ENCODE assay signal across 10 mouse cellular contexts in the genomic region with DNA sequence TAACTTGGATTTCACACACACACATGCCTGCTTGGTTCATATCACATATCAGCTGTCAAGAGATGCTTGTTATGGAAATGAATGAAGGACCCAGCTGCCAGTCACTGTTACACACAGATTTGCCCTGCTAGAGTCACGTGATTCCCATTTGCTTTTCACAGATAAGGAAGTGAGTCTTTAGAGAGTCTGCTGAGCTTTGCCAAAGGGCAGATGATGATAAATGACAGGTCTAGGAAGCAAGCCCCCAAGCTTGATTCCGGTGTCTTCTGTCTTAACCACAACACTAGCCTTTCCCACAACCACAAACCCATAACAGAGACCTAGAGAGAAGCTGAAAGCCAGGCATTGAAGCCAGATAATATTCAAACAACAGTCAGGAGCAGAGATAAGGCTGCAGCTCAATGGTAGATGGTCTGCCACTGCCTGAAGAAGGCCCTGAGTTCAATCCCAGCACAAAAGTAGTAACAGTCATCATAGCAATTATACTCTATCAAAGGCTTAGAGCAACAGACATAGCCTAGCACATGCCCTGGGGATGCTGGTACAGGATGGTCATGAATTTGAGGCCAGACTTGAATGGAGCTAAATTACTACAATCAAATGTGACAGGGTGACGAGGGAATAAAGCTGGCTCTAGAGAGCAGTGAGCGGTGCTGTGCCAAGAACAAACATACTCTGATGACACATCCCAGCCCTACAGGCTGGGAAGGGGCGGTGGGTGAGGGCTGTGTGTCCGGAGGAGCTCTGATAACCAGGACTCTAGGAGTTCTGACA.
DNase-seq lines count a peak whose midpoint lies in the region; ATAC-seq and TF ChIP-seq lines count a peak whose summit lies in the region.
"Had no signal": no experiment of that assay in that cellular context is flagged by ENCODE, and none has a peak within 500 bp of the region (broad histone marks: within the 10 kb centered on the region; RNA-seq: fewer than 3 reads in every experiment).

No protein-coding gene starts in this region.

- no peaks in the 10 kb centered on the region for H3K79me2 ChIP-seq in heart, adult 2 months (replicated peaks; ENCODE audit: control insufficient read depth, insufficient read depth, low read length)
- H3K79me2 ChIP-seq in C2C12 (ENCODE audit: control insufficient read depth, insufficient read depth): no peaks in the 10 kb centered on the region

- intact Hi-C loops in heart, adult 2 months (cut with DNase I): loop anchor here (5.0 kb wide), 2 partner anchors 87 to 217 kb away; partner anchors contain the start of gene H2afz

- 0 out of 2 replicates have a peak, but pooled peaks cover 7% of the 10 kb centered on the region for H3K4me1 ChIP-seq in heart, postnatal 0 days (ENCODE audit: control insufficient read depth, insufficient read depth)
- no peaks in the 10 kb centered on the region for H3K4me1 ChIP-seq in heart, adult 2 months (ENCODE audit: control insufficient read depth, insufficient read depth, low read length)

- TF ChIP-seq EP300 in heart, postnatal 0 days (IDR thresholded peaks at IDR 0.05; ENCODE audit: low read depth): no peak
- TF ChIP-seq EP300 in heart, adult 2 months (IDR thresholded peaks at IDR 0.05; ENCODE audit: insufficient read depth, low read depth, low read length): no peak

- DNase-seq in heart, postnatal 0 days (ENCODE audit: low spot score): no peak
- no peak for DNase-seq in heart, adult 2 months
- no peak for DNase-seq in left cerebral cortex, adult 18-20 months (ENCODE audit: low spot score in 2 of 2)
- no peak for DNase-seq in neural tube, embryonic 10.5 days (ENCODE audit: extremely low spot score, low spot score)
- DNase-seq: cerebellum, postnatal 14 days; kidney, adult 8-10 months; right cerebral cortex, postnatal 14 days had no signal

- H3K36me3 ChIP-seq in heart, postnatal 0 days (replicated peaks; ENCODE audit: control insufficient read depth, insufficient read depth, low read length): no peaks in the 10 kb centered on the region
- no peaks in the 10 kb centered on the region for H3K36me3 ChIP-seq in heart, adult 2 months (ENCODE audit: control insufficient read depth, insufficient read depth, low read length)
- no peaks in the 10 kb centered on the region for H3K36me3 ChIP-seq in C2C12 (ENCODE audit: control insufficient read depth, insufficient read depth)

- TF ChIP-seq CTCF in heart, postnatal 0 days (IDR thresholded peaks at IDR 0.05; ENCODE audit: low read depth): no peak
- TF ChIP-seq CTCF in heart, adult 2 months (IDR thresholded peaks at IDR 0.05): no peak
- TF ChIP-seq CTCF in C2C12 (IDR thresholded peaks at IDR 0.05; ENCODE audit: control insufficient read depth, insufficient read depth, insufficient read length): no peak

- H3K4me2 ChIP-seq in heart, postnatal 0 days (ENCODE audit: low read depth, low read length): no peak overlapping the region

- no peaks in the 10 kb centered on the region for H3K9me3 ChIP-seq in heart, postnatal 0 days (replicated peaks; ENCODE audit: control insufficient read depth, low read length)

- no peak overlapping the region for H3ac ChIP-seq in C2C12 (ENCODE audit: control insufficient read depth, insufficient read length, low read depth)

- no peak overlapping the region for H3K4me3 ChIP-seq in heart, postnatal 0 days (ENCODE audit: low read depth, low read length)
- H3K4me3 ChIP-seq in heart, adult 2 months: no peak overlapping the region
- H3K4me3 ChIP-seq in C2C12 (ENCODE audit: insufficient read depth, poor library complexity, severe bottlenecking): no peak overlapping the region

- TF ChIP-seq POLR2A in heart, adult 2 months (IDR thresholded peaks at IDR 0.05; ENCODE audit: insufficient read depth, low read depth, low read length): no peak

- H3K27ac ChIP-seq in heart, postnatal 0 days (ENCODE audit: low read depth): no peak overlapping the region
- H3K27ac ChIP-seq in heart, adult 2 months: no peak overlapping the region

- no peak overlapping the region for H3K9ac ChIP-seq in heart, postnatal 0 days (replicated peaks; ENCODE audit: low read depth, low read length)
- no peak overlapping the region for H3K9ac ChIP-seq in heart, adult 2 months (ENCODE audit: low read depth, low read length)

- no peaks in the 10 kb centered on the region for H3K27me3 ChIP-seq in heart, postnatal 0 days (ENCODE audit: control insufficient read depth, insufficient read depth, low read length)
- H3K27me3 ChIP-seq in heart, adult 2 months (ENCODE audit: control insufficient read depth, insufficient read depth, low read length): no peaks in the 10 kb centered on the region
- peaks cover 8% of the 10 kb centered on the region for H3K27me3 ChIP-seq in C2C12 (ENCODE audit: control insufficient read depth, insufficient read depth, insufficient read length)

- WGBS in heart, postnatal 0 days: 18% methylated on average over 6 of the region's 6 CpGs
- 41% methylated on average over 6 of the region's 6 CpGs for WGBS in heart, adult 2 months

- no peaks in the 10 kb centered on the region for H3K79me3 ChIP-seq in C2C12 (ENCODE audit: low read depth)

- 0 out of 2 replicates have a peak, but pooled peaks have one; percentile 41 for ATAC-seq in heart, postnatal 0 days (ENCODE audit: insufficient read depth, low read depth)
- peak; percentile 90 for ATAC-seq in common myeloid progenitor, adult 5-6 weeks (replicated peaks; ENCODE audit: low read depth, poor library complexity, severe bottlenecking)
- peak; percentile 86 for ATAC-seq in megakaryocyte progenitor cell, adult 5-6 weeks (replicated peaks; ENCODE audit: poor library complexity)

TF ChIP-seq in C2C12, 6 proteins besides CTCF, POLR2A, EP300 and RAD21:
- peak; percentile 60 for TF ChIP-seq USF1 (IDR thresholded peaks at IDR 0.05; ENCODE audit: low read depth)
- TF ChIP-seq MYOD1 (IDR thresholded peaks at IDR 0.05; ENCODE audit: control insufficient read depth, insufficient read length, low read depth): no peak
- TF ChIP-seq CEBPB (IDR thresholded peaks at IDR 0.05; ENCODE audit: low read depth): no peak
